Mouse (Mus musculus) hindbrain, embryonic 13.5 days (tissue): ENCODE results near the gene Uso1. TPM values are rescaled to one million over a fixed set of nuclear protein-coding genes. Genes with fewer than 3 reads are reported as not detected.

Experiments used
- ATAC-seq: fragments of 200-750 bp; cut with Nextera tagmentation; 2 replicates; pipeline ENCODE4 v1.8.0; 2017; ENCODE audit warnings: moderate TSS enrichment; ENCODE audit not compliant: low FRiP score
- H3K27ac ChIP-seq: fragments of 300-500 bp; sonication (generic); 2 replicates; pipeline ENCODE4 v1.5.1; 2015; ENCODE audit warnings: inconsistent platforms, mild to moderate bottlenecking, moderate library complexity
- H3K27me3 ChIP-seq: fragments of 300-500 bp; sonication (generic); 2 replicates; pipeline ENCODE4 v1.6.1; 2015; ENCODE audit warnings: mild to moderate bottlenecking, inconsistent platforms
- H3K36me3 ChIP-seq: fragments of 300-500 bp; sonication (generic); 2 replicates; pipeline ENCODE4 v1.6.1; 2015; ENCODE audit warnings: mild to moderate bottlenecking, inconsistent platforms
- H3K4me1 ChIP-seq: fragments of 300-500 bp; sonication (generic); replicated peaks from 2 replicates; pipeline ENCODE4 v1.6.1; 2015; ENCODE audit warnings: inconsistent platforms
- H3K4me2 ChIP-seq: fragments of 300-500 bp; sonication (generic); 2 replicates; pipeline ENCODE4 v1.6.1; 2015; ENCODE audit warnings: inconsistent platforms, mild to moderate bottlenecking, moderate library complexity
- H3K4me3 ChIP-seq: fragments of 300-500 bp; sonication (generic); 2 replicates; pipeline ENCODE4 v1.5.1; 2015; ENCODE audit warnings: mild to moderate bottlenecking, inconsistent platforms
- H3K9ac ChIP-seq: fragments of 300-500 bp; sonication (generic); 2 replicates; pipeline ENCODE4 v1.6.1; 2015; ENCODE audit warnings: mild to moderate bottlenecking, inconsistent platforms
- H3K9me3 ChIP-seq: fragments of 300-500 bp; sonication (generic); 2 replicates; pipeline ENCODE4 v1.6.1; 2016; ENCODE audit warnings: inconsistent platforms
- WGBS: fragments of 180-500 bp; shearing (Covaris S2); methylation state at CpG from one replicate; pipeline ENCODE4 v1.1.7; 2015; 5-methylcytosine and 5-hydroxymethylcytosine counted together
- polyA plus RNA-seq: library from polyadenylated mRNA; unstranded; fragments of >200 nt; fragmentation: Nextera tagmentation; extraction: Ambion mirVana; gene quantifications from 2 replicates; pipeline ENCODE4 v1.2.1, GENCODE M21; 2015

Uso1 gene
- polyA plus RNA-seq, 1 experiment from 2014 or later: 43.9 TPM

DNA sequence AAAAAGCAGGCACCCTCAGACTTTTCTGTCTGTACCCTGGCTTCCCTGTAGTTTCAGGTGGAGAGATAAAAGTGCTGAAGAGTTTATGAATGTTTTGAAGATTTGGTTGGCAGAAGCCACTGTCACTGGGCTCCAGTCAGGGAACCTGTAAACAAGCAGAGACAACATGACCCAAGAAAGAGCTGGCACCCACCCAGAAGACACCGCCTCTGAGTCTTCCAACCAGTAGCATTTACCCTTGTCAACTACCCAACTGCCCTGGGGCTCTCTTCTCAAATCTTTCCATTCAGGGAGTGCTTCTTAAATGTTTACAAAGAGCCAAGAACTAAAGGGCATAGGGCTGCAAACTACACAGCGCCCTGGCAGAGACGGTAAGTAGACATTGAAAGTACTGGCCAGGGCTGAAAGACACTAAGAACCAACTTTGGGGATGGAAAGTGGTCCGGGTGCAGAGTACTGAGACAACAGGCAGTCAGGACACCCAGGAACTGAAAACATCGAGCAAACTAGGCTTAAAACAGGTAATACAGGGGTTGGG, 26.9 kb upstream of the Uso1 start:
- no peak overlapping the region for H3K4me3 ChIP-seq
- 95% methylated on average over 5 of the region's 5 CpGs for WGBS
- H3K9ac ChIP-seq: no peak overlapping the region
- no peaks in the 10 kb centered on the region for H3K36me3 ChIP-seq
- ATAC-seq: no peak
- H3K27ac ChIP-seq: no peak overlapping the region
- peaks cover 16% of the 10 kb centered on the region for H3K4me1 ChIP-seq
- no peaks in the 10 kb centered on the region for H3K9me3 ChIP-seq
- H3K4me2 ChIP-seq: no peak overlapping the region
- H3K27me3 ChIP-seq: peaks cover 6% of the 10 kb centered on the region; the same call in 1 of the 2 replicates

DNA sequence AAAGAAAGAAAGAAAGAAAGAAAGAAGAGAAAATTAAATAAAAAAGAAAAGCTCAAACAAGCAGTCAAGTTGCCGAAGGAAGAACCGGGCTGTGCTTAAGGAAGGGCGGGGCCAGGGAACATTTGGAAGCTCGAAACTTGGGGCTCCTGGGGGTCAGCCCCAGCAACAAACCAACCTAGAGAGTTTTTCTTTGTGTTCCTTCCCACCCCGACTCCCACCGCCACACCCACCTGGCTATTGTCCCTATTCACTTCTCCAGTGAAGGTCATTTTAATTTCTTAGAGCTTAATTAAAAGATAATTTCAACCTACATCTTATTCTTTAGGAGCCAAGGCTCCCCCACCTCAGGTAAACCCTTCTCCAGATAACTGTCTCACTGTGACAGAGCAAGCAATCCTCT, 25.6 kb upstream of the Uso1 start:
- WGBS: 12% methylated on average over 6 of the region's 6 CpGs

DNA sequence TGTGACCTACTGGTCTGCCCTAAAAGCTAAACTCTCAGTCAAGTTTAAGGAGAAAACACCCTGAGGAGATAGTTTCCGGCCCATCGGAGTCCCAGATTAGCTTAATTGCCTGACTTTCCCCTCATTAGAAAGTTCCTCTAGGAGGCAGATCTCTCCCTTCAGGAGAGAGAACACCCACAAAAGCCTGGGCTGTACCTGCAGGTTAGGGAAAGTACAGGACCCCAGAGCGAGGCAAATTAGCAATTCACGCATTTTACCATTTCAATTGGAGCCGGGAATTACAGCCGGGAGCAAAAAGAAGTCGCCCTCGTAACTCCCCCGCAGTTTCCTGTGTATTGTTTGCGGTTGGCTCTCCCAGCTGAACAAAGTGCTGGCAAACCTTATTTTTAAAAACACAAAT, 25.2 kb upstream of the Uso1 start:
- H3K9ac ChIP-seq: peak overlapping the region; percentile 43; the same call in 1 of the 2 replicates
- H3K36me3 ChIP-seq: no peaks in the 10 kb centered on the region
- peaks cover 6% of the 10 kb centered on the region; the same call in 1 of the 2 replicates for H3K27me3 ChIP-seq
- H3K4me1 ChIP-seq: peaks cover 9% of the 10 kb centered on the region
- no peaks in the 10 kb centered on the region for H3K9me3 ChIP-seq
- H3K4me3 ChIP-seq: peak overlapping the region; percentile 14
- WGBS: 2% methylated on average over 10 of the region's 10 CpGs
- no peak overlapping the region for H3K27ac ChIP-seq
- peak overlapping the region; percentile 37 for H3K4me2 ChIP-seq
- ATAC-seq: no peak

More for the DNA sequence above, 25.6 kb upstream of the Uso1 start:
- Histone ChIP-seq H3K4me2 (peak overlapping the region; percentile 37), H3K27ac (no peak overlapping the region), H3K9ac (no peak overlapping the region), H3K27me3 (peaks cover 6% of the 10 kb centered on the region; the same call in 1 of the 2 replicates), H3K4me3 (no peak overlapping the region), H3K4me1 (peaks cover 9% of the 10 kb centered on the region), H3K9me3 (no peaks in the 10 kb centered on the region), H3K36me3 (no peaks in the 10 kb centered on the region)
- ATAC-seq: no peak

DNA sequence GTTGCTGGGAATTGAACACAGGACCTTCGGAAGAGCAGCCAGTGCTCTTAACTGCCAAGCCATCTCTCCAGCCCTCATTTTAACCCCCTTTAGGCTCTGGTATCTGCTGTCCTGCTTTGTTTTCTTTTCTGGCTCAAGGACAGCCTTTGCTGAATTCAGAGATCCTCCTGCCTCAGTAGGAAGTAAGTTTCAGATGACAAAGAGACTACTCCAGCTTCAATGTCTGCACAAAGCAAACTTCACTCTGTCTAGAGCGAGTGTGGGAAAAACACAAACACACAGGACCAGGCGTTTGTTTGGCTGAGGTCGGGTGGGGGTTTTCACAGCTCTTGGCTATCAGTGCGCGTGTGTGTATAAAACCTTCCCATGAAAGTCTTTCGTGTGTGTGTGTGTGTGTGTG, 24.3 kb upstream of the Uso1 start:
- no peak overlapping the region for H3K9ac ChIP-seq
- H3K4me1 ChIP-seq: peaks cover 9% of the 10 kb centered on the region
- no peak overlapping the region for H3K27ac ChIP-seq
- no peaks in the 10 kb centered on the region for H3K9me3 ChIP-seq
- no peaks in the 10 kb centered on the region for H3K36me3 ChIP-seq
- WGBS: 90% methylated on average over 7 of the region's 7 CpGs
- no peak for ATAC-seq
- H3K4me2 ChIP-seq: no peak overlapping the region
- no peak overlapping the region for H3K4me3 ChIP-seq
- peaks cover 6% of the 10 kb centered on the region; the same call in 1 of the 2 replicates for H3K27me3 ChIP-seq

DNA sequence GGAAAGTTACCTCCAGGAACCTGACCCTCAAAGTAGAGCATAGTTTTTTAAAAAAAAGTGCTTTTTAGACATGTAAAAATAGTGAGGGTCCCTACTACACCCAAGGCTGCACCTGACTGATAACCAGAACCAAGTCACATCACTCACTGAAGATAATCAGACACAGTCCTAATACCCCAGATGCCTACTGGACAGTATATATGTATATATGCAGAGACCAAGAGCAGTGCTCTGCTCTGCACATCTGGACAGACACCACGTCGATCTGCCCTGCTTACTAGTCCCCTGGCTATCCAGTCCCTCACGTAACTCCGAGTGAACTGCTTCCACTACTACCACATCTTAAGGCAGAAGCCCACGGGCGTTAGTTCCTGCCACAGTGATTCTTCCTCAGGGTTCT, 23.5 kb upstream of the Uso1 start:
- H3K27me3 ChIP-seq: peaks cover 6% of the 10 kb centered on the region; the same call in 1 of the 2 replicates
- H3K4me3 ChIP-seq: no peak overlapping the region
- no peaks in the 10 kb centered on the region for H3K36me3 ChIP-seq
- H3K4me1 ChIP-seq: peaks cover 9% of the 10 kb centered on the region
- H3K9me3 ChIP-seq: no peaks in the 10 kb centered on the region
- no peak overlapping the region for H3K27ac ChIP-seq
- H3K9ac ChIP-seq: no peak overlapping the region
- ATAC-seq: no peak
- H3K4me2 ChIP-seq: no peak overlapping the region
- WGBS: 92% methylated on average over 6 of the region's 6 CpGs

DNA sequence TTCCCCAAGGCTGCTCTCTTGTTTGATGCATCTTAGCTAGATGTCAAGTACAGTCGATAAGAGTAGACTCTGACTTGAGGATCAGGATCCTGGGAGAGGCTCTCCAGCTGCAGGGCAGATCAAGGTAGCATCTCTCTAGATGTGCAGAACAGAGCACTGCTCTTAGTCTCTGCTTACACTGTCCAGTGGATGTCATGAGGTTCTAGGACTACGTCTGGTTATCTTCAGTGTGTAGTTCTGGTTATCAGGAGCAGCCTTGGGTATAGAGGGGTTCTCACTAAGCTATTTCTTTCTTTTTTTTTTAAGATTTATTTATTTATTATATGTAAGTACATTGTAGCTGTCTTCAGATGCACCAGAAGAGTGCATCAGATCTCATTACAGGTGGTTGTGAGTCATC, 22.8 kb upstream of the Uso1 start:
- H3K4me1 ChIP-seq: peaks cover 9% of the 10 kb centered on the region
- no peak overlapping the region for H3K9ac ChIP-seq
- 98% methylated on average over 2 of the region's 2 CpGs for WGBS
- no peak overlapping the region for H3K4me2 ChIP-seq
- H3K27me3 ChIP-seq: peaks cover 6% of the 10 kb centered on the region; the same call in 1 of the 2 replicates
- no peak for ATAC-seq
- no peaks in the 10 kb centered on the region for H3K9me3 ChIP-seq
- 0 out of 2 replicates have a peak, but pooled peaks cover 4% of the 10 kb centered on the region for H3K36me3 ChIP-seq
- no peak overlapping the region for H3K27ac ChIP-seq
- no peak overlapping the region for H3K4me3 ChIP-seq

DNA sequence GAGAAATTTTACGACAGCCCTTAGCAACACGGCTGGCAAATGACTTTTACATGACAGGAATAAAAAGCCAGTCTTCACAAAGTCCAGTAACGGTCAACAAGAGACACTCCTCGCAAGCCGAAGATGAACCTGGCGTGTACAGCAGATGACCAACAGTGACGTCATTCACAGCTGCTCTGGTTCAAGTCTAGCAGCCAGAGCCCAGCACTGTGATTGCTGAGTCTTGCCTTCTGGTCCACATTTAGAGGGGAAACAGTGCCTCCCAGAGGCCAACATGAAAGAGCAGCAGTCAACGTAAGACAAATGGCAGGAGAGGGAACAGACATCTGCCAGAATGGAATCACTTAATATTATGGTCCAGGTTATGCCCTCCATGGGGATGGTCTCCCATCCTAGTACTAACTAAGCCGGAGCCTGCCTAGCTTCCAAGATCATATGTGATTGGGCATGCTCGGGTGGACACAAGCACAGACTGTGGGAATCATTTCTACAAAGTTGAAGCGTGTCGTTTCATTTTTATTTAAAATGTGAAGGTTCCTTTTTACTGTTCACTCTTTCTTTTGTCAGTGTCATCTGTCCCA, 19.8 kb upstream of the Uso1 start:
- no peak overlapping the region for H3K27ac ChIP-seq
- H3K36me3 ChIP-seq: peaks cover 19% of the 10 kb centered on the region
- WGBS: 59% methylated on average over 12 of the region's 12 CpGs
- peaks cover 6% of the 10 kb centered on the region; the same call in 1 of the 2 replicates for H3K27me3 ChIP-seq
- no peak overlapping the region for H3K9ac ChIP-seq
- peaks cover 2% of the 10 kb centered on the region for H3K4me1 ChIP-seq
- ATAC-seq: 0 out of 2 replicates have a peak, but pooled peaks have one; percentile 62
- no peak overlapping the region for H3K4me3 ChIP-seq
- H3K9me3 ChIP-seq: no peaks in the 10 kb centered on the region
- no peak overlapping the region for H3K4me2 ChIP-seq

DNA sequence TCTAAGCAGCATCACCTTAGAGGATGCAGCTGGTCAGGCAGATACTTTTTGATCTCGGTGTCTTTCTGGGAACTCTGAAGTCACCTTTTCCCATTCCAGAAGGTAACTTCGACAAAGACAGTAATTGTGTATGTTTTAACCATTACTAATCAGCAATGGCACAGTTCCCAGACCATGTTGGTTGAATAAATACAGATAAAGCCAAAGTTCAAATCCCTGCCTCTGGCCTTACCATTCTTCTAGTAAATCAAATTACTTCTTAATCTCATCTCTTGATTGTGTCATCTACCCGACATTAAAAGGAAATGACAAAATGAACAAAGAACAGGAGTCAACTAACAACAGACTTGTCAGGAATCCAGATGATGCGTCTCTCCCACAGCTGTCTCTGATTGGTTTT, 16.1 kb upstream of the Uso1 start:
- WGBS: 82% methylated on average over 4 of the region's 4 CpGs
- ATAC-seq: no peak
- H3K36me3 ChIP-seq: peaks cover 47% of the 10 kb centered on the region
- H3K9me3 ChIP-seq: no peaks in the 10 kb centered on the region
- no peak overlapping the region for H3K27ac ChIP-seq
- no peaks in the 10 kb centered on the region for H3K4me1 ChIP-seq
- no peak overlapping the region for H3K9ac ChIP-seq
- no peaks in the 10 kb centered on the region for H3K27me3 ChIP-seq
- no peak overlapping the region for H3K4me3 ChIP-seq
- H3K4me2 ChIP-seq: no peak overlapping the region

DNA sequence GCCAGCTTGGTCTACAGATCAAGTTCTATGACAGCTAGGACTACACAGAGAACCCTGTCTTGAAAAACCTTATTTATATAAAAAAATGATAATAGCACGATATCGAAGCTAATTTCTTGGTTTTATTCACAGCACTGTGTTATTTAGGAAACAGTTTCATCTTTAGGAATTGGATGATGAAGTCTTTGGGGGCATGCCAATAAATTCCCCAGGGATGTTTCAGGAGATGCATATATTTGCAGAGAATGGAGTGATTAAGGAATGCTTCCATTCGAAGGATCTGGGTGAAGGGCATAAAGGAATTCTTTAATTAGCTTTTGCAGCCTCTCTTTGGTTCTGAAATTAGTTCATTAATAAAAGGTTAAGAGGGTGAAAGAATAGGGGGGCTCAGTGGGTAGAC, 12.3 kb upstream of the Uso1 start:
- H3K27me3 ChIP-seq: no peaks in the 10 kb centered on the region
- no peak for ATAC-seq
- no peak overlapping the region for H3K4me3 ChIP-seq
- H3K9ac ChIP-seq: no peak overlapping the region
- 84% methylated on average over 3 of the region's 3 CpGs for WGBS
- no peak overlapping the region for H3K4me2 ChIP-seq
- 0 out of 2 replicates have a peak, but pooled peaks cover 5% of the 10 kb centered on the region for H3K4me1 ChIP-seq
- no peak overlapping the region for H3K27ac ChIP-seq
- peaks cover 46% of the 10 kb centered on the region for H3K36me3 ChIP-seq
- no peaks in the 10 kb centered on the region for H3K9me3 ChIP-seq

DNA sequence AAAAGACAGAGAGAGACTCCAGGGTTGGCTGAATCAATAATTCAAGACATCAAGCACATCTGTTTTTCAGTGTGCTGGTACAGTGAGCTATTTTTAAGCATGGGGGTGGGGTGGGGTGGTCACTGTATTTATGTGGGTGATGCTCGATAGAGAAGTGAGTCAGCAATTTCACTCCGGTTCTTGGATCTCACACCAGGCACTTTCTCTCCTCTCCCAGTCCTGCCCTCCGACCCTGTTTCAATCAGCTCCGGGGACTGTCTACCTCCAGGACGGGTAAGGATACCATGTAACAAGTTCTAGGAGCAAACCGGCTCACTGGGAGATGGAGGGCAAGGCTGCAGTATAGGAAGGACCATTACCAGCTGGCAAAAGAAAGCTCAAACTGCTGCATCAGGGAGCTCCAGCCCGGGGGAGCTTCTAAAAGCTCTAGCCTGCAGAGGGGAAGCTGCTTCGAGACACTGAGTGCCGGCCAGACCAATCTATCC, 10.6 kb upstream of the Uso1 start:
- Histone ChIP-seq H3K4me3 (no peak overlapping the region), H3K27me3 (no peaks in the 10 kb centered on the region), H3K27ac (0 out of 2 replicates have a peak overlapping the region, but pooled peaks have one; percentile 23), H3K9me3 (no peaks in the 10 kb centered on the region), H3K4me1 (0 out of 2 replicates have a peak, but pooled peaks cover 5% of the 10 kb centered on the region), H3K4me2 (no peak overlapping the region), H3K36me3 (peaks cover 49% of the 10 kb centered on the region), H3K9ac (no peak overlapping the region)
- WGBS: 66% methylated on average over 9 of the region's 9 CpGs
- no peak for ATAC-seq

DNA sequence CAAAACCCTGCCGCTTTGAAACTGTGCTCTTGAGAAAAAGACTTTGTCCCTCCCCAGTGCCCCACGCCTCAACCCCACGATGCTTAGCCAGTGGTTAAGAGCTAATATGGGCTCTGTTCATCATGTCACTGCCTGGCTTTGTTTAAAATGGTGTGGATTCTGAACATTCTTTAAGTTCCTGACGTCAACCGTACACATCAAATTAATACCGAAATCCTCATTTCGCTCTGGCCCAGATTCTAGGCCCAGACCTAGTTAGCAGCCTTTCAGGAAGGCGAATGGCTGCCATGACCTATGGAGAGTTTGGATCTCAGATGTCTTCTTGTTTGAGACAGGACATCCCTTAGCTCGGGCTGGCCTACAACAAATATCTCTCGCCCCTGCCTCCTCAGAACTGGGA, 10.0 kb upstream of the Uso1 start:
- Histone ChIP-seq H3K27me3 (no peaks in the 10 kb centered on the region), H3K9me3 (no peaks in the 10 kb centered on the region), H3K4me3 (no peak overlapping the region), H3K4me2 (no peak overlapping the region), H3K36me3 (peaks cover 52% of the 10 kb centered on the region), H3K9ac (no peak overlapping the region), H3K27ac (0 out of 2 replicates have a peak overlapping the region, but pooled peaks have one; percentile 23), H3K4me1 (0 out of 2 replicates have a peak, but pooled peaks cover 5% of the 10 kb centered on the region)
- 88% methylated on average over 10 of the region's 10 CpGs for WGBS
- no peak for ATAC-seq

DNA sequence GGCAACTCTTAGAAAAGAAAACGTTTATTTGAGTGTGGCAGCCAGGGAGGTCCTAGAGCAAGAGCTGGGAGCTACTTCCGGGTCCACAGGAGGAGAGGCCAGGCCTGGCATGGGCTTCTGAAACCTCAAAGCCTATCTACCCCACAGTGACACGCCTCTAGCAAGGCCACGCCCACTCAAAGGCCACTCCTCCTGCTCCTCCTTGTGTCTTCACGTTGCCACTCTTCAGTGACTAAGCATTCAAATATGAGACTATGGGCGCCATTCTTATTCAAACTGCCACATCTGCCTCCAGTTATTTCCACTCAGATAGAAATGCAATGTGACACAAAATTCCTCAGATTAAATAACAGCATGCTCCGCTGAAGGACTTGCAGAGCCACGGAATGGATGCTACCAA, 9.2 kb upstream of the Uso1 start:
- peaks cover 54% of the 10 kb centered on the region for H3K36me3 ChIP-seq
- 17% methylated on average over 8 of the region's 8 CpGs for WGBS
- no peak overlapping the region for H3K9ac ChIP-seq
- 0 out of 2 replicates have a peak, but pooled peaks have one; percentile 49 for ATAC-seq
- H3K27me3 ChIP-seq: no peaks in the 10 kb centered on the region
- no peaks in the 10 kb centered on the region for H3K9me3 ChIP-seq
- no peak overlapping the region for H3K27ac ChIP-seq
- 0 out of 2 replicates have a peak, but pooled peaks cover 10% of the 10 kb centered on the region for H3K4me1 ChIP-seq
- no peak overlapping the region for H3K4me3 ChIP-seq
- H3K4me2 ChIP-seq: no peak overlapping the region
